Mouse (Mus musculus) spleen, embryonic (tissue): ENCODE measurements around the gene Kpna6.

ENCODE experiments used
- CTCF ChIA-PET: fragments of 350-600 bp; sonication (Branson Sonifier 250); formaldehyde crosslinking; loops from one replicate; lab custom pipeline; 2022; lab: Charles Lee

Kpna6 gene

DNA sequence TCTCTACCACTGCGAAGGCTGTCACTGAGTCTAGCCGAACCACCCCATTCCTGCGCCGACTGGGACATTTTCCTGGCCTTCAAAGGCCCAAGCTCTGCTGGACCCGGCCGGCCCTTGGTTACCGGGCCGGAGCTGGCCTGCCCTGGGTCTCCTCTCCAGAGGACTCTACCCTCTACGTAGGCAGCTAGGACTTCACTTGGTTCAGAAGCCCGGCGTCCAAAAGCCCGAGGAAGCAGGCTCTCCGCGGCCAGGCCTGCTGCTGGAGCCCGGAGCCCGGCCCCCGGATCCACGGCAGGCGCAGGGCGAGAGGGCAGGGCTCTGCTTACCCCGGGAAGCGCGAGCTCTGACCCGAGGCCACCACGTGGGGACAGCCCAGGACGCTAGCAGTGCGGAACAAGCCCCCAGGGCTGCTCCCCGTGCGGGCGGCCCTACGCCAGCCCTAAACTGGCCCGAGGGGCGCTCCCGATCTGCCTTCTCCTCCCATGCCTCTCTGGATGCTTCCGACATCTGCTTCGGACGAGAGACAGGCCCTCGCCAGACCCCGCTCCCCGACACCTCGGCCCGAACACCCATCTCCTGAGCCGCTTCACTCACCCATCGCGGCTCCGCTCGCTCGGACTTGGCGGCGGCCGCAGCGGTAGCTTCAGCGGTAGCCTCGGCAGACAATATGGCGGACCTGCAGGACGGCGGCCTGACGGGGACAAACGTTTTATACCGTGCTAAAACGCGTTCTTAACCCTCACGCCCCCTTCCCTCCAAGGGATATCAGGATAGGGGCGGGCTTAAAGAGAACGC, at the start of gene Kpna6:
Gene Kpna6 (minus strand): TSS at position 685 of the 795 bp plus-strand sequence.
- CTCF ChIA-PET, result interaction anchor here (0.6 to 0.7 kb wide), 2 partner anchors 105 to 137 kb away, joined by 3 read pairs; no protein-coding TSS in a partner anchor

DNA sequence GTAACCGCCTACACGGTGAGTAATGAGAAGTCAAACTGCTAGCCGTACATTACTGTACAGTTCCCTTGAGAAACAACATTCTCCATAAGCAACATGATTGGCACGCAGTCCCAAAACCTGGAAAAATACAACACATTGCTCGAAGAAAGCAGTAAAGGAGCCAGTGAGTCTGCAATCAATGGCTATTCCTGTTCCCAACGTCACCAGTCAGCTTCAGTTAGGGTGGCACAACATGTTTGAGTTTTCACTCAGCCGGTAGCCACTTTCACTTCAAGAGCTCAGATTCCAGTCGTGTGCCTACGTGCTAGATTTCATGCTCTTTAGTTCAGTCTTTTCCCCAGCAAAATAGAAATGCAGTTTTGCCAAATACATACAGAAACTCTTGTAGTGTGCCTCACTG, 43.7 kb upstream of the Kpna6 start:
- CTCF ChIA-PET, result no interaction called here

DNA sequence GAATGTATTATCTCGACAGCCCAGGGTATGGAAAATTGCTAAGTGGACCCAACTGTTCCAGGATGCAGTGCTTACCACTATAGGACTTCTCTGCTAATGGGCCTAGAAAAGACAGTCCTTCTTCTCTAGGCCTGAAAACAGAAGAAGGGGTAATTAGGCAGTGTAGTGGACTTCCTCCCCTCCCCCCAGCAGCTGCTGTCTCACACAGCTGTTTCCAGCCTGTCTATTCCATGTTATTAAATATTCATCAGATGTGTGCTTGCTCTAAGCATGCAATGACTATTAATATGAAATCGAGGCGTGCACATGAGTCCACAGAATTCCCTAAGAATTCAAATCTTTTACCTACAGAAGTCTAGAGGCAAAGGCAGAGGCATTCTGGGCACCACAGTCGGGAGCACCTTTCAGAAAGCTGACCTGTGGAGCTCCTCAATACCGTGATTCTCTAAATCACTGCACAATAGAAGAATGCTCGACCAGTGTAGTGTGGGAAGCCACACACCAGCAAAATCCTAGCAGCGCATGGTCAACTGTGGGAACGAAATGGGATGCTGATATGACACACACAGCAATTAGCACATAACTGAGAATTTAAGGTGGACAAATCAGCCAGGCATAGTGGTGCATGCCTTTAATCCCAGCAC, 37.0 kb upstream of the Kpna6 start:
- CTCF ChIA-PET, result interaction anchor here (0.7 kb wide), 1 partner anchor 203 kb away, joined by 4 read pairs; no protein-coding TSS in a partner anchor

DNA sequence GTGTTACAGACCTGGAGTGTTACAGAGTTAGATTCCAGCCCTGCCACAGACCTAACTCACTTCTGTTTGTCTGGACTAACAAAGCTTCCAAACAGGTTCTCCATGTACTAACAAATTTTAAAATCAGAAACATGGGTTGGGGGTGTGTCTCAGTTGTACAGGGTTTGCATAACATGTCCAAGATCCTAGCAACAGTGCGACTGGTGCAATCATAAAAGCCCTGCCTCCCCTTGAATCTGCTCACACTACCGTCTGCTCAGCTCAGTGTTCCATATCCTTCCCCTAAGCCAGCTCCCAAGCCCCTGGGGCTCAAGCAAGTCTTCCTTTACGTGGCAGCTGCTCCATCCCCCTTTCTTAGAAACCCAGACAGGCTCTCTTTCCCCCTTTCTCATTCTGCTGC, 34.2 kb upstream of the Kpna6 start:
- CTCF ChIA-PET, result no interaction called here

DNA sequence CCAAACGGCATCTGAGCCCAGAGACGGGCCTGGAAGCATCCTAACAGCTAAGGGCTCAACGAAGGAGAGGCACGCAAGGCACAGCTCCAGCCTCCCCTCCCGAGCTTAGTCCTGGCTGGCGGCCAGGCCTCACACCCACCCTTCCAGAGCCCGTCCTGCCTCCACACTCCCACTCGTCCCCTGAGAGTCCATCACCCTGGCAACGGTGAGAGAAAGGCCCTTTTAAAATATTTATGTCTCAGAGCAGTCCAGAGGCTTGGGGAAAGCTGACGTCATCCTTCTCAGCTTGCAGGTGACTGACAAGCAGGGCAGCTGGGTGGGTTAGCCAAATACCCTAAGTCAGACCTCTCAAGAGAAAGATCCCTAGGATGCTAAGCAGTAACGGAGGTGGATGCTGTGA, 29.9 kb upstream of the Kpna6 start:
- CTCF ChIA-PET, result interaction anchor here (0.8 kb wide), 1 partner anchor 227 kb away, joined by 5 read pairs; the partner anchor contains the start of gene Spocd1

DNA sequence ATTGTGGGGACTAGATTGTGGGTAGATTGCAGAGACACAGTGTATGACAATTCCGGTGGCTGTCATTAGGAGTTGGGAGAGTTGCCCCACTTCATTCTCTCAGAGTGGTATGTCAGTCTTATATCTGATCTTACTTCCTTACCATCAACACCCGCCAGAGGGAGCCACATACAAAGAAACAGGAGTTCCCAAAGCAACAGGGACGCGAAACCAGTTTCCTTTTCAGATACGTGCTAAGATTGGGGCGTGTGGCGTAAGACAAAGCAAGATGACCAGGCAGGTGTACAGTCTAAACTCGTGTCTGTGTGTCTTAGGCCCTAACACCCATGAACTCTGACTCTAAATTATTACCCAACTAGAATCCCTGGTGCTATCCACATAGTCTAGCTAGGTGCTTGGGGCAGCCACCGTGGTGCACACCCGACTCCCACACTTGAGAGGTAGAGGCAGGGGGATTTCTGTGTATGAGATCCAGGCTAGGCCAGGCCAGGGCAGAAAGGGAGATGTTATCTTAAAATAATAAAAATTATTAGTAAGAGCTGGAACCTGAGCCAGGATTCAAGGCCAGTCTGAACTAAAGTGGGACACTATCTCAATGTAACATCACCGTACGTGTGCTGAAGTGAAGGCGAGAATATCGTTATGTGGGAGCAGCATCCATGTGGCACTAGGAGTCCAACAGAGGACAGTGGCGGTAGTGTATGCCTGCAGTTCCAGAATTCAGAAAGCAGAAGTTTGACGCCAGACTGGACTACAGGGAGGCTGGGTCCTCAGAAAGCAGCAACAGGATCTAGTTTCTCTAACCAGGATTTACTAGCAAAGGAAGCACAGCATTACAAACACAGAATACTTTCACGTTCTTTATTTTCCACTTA, 29.2 kb upstream of the Kpna6 start:
- CTCF ChIA-PET, result interaction anchor here (0.8 to 1.3 kb wide), 2 partner anchors 82 to 227 kb away, joined by 3 to 5 read pairs; partner anchors contain the start of gene Spocd1

DNA sequence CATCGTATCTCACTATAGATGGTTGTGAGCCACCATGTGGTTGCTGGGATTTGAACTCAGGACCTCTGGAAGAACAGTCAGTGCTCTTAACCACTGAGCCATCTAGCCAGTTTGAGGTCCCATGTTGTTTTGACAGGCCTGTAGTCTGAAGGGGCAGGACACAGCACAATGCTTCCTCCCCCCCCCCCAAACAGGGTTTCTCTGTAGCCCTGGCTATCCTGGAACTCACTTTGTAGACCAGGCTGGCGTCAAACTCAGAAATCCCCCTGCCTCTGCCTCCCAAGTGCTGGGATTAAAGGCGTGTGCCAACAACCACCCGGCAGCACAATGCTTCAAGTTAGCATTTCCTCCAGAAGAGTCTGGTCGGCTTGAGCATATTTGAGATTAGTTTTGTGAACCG, 28.1 kb upstream of the Kpna6 start:
- CTCF ChIA-PET, result interaction anchor here (0.7 to 1.3 kb wide), 2 partner anchors 83 to 228 kb away, joined by 3 to 13 read pairs; partner anchors contain the start of gene Spocd1

DNA sequence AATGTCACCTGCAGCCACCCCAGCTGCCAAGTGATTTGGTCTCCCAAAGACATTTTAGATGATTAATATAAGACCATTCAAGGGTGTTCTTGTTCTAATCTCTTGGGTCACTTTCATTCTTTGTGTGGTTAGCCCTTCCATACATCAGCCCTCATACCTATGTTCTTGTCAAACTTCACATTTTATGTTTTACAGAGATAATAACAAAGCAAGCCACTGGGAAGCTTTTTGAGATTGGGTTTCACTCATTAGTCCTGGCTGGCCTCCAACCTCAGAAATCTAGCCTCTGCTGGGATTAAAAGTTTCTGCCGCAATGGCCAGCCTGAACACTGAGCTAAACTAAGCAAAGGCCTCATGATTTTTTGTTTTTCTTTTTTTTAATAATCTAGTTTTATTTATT, 27.6 kb upstream of the Kpna6 start:
- CTCF ChIA-PET, result interaction anchor here (0.7 to 1.3 kb wide), 2 partner anchors 83 to 562 kb away, joined by 3 read pairs; no protein-coding TSS in a partner anchor

DNA sequence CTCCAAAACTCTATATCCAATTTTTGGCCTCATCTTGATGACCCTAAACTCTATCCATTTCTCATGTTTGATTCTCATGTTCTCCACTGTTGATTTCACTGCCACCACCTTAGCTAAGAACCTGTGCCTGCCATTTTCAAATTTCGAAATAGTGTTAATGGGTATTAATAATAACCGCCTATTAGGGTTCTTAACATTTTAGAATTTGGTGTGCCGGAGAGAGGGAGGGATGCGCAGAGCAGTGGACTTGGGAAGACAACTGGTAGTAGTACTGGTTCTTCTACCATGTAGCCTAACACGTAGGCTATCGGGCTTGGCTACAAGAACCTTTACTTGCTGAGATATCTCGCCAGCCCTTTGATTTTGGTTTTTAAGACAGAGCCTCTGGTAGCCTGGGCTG, 24.6 kb upstream of the Kpna6 start:
- CTCF ChIA-PET, result no interaction called here

DNA sequence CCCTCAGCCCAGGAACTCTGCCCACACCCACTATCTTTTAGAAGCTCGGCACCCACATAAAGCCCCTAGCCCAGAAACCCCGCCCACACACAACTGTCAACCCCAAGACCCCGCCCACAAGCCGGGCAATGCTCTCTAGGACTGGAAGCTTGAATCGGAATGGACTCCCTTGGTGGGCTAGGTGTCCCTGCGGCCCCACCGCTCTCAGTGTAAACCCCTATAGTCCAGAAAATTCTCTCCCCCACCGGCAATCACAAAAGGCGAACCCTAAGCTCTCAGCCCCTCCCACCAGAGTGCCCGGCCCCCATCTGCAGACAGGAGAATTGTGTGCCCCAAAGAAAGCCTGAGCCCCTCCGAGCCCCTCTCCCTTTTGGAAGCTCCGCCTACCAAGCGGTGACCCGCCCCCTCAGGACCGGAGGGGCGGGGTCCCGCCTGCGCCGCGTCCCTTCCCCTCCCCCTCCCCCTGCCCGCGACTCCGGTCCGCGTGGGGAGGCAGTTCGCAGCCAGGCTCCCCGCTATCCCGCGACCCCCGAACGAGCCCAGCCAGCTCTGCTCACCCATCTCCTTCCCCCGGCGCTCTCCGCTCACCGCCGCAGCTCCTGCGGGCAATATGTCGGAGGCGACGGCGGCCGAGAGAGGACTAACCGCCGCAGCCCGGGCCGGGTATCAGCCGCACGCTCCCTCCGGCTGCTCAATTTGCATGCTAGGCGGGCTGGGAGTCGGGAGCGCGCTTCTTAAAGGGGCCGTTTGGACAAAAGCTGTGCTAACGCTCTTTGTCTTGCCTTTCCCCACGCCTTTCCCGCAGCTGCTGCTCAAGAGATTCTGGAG, 23.8 kb upstream of the Kpna6 start, which contains the start of gene Tmem39b:
Gene Tmem39b (minus strand): TSS at position 681 of the 828 bp plus-strand sequence.
- CTCF ChIA-PET, result interaction anchor here (0.5 to 1.2 kb wide), 7 partner anchors 75 to 573 kb away, joined by 3 to 7 read pairs (median 4); no protein-coding TSS in a partner anchor

DNA sequence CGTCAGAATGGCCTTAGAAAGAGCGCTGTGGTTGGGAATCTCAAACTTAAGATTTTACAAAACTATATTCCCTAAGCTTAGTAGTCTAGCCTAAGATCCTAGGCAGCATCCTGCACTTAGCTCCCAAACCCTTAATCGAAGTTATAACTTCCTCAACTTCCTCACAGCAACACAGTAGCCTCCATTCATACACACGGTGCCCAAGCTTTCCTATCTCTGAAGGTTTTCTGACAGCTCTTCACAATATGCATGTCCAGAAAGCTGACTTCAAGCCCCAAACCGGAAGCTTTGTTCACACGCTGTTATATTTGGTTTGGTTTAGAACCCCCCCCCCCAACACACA, 23.2 kb upstream of the Kpna6 start:
- CTCF ChIA-PET, result interaction anchor here (0.6 to 1.2 kb wide), 4 partner anchors 75 to 291 kb away, joined by 4 to 7 read pairs (median 5); no protein-coding TSS in a partner anchor

DNA sequence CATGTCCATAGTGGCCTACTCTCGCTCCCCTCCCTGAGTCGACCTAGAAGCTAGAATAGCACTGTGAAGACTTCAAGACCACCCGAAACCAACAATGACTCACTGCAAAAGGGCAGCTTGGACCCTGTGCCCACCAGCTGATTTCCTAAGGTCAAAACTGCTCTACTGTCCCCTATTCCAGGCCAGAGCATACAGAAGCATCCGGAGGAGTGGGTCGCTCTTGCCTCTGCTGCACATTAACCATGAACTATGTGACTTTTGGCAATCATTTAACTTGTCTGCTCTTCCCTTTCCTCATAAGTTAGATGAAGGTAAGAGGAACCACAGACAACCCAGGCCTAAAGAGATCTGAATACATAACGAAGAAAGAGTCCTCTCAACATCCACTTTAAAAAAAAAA, 12.0 kb upstream of the Kpna6 start:
- CTCF ChIA-PET, result no interaction called here

DNA sequence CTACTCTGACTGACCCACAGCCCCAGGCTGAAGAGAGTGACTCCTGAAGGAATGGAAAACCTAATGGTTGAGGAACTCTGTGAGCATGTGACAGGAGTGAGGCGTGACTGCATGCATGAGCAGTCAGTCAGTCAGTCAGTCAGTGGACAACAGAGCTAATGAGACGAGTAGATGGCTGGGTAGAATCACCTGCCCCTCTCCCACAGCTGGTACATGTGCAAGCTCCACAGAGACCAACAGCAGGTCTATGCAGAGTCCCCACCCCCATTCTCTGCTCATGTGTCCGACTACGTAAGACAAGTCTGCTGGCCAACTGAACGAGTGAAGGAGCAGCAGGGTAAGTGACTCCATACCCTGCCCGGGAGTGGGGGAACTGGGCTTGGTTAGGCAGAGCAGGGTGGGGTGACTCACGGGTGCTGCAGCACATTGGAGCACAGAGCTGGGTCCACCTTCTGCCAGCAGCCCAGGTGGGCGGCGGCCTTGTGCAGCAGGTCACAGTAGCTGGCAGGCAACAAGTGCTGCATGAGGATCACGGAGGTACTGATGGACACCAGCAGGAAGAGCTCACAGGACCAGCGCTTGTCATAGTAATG, 11.4 kb upstream of the Kpna6 start:
- CTCF ChIA-PET, result no interaction called here

DNA sequence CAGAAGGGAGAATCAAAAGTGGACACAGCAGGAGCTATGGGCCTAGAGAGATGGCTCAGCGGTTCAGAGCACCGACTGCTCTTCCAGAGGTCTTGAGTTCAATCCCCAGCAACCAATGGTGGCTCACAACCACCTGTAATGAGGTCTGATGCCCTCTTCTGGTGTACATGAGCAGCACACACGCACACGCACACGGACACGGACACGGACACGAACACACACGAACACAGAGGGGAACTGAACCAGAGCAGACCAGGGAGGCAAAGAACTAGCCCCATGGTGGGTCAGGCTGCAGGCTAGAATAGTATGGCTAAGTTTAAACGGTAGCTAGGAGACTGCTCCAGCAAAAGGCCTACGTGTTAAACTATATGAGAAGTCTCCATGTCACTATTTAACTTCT, 9.3 kb upstream of the Kpna6 start:
- CTCF ChIA-PET, result interaction anchor here (0.7 kb wide), 1 partner anchor 481 kb away, joined by 6 read pairs; no protein-coding TSS in a partner anchor

DNA sequence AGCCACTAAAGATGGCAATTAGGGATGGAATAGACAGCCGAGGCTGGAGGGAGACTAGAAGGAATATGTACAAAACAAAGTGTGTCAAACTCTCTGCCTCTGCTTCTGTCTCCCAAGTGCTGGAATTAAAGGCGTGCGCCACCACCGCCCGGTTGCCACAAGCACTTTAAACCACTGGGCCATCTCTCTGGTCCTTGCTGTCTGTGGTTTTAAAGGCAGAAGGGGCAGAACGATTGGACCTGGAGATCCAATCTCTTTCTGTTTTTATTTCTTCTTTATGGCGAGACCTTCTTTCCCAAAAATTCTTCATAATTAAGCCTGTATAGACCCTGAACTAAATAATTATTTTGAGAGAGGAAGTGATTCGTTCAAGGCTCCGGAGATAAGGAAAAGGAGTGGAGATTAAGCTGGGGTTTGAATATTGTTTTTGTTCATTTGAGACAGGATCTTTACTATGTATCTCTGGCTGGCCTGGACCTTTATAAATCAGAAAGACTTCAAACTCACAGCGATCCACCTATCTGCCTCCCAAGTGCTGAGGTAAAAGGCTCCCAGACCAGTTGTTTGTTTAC, 397 bp upstream of the Kpna6 start:
- CTCF ChIA-PET, result interaction anchor here (0.7 kb wide), 1 partner anchor 104 kb away, joined by 3 read pairs; no protein-coding TSS in a partner anchor

DNA sequence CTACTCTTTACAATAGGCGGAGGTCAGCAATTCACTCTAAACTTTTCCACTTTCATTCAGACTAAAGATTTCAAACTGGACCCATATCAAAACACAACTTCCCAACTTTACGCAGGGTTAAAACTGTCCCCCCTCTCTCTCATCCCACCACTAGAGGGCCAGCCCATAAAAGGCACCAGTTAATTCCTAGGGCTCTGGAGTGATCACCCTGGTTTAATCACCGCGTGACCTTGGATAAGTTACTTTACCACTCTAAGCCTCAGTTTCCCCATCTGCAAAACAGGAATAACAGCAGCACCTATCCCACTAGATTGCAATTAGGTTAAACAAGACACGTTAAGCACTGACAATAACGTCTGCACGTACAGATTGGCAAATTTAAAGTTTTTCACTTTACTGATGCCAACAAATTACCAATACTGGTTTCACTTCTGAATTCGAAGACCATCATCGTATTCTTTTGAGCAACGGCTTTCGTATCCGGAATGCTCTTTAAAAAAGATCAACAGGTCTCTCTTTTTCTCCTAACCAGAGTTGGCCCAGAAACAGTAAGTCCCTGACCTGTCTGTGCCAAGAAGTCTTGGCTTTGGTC, 980 bp downstream of the Kpna6 start:
- CTCF ChIA-PET, result interaction anchor here (0.6 kb wide), 1 partner anchor 138 kb away, joined by 3 read pairs; no protein-coding TSS in a partner anchor

DNA sequence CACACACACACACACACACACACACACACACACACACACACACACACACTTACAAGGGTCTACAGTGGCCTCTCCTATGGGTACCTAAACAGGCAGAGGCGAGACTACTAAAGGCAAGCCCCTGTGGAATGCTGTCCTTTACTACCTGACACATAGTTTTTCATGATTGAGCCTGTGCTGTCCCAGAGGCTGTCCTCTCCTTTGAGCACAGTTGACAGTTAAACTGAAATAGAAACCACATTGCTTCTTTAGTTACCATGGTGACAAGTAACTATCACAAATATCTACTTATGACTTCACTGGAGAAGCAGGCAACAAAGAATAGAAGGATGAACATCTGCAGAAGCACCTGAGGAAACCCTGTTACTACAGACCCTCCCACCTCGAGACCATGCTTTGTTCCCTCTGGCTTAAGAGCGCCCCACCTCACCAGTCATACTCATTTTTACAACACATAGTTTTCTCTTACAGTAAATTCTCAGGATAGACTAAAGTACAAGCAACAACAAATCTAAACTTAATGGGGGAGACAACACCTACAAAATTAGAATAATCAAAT, 10.2 kb downstream of the Kpna6 start:
- CTCF ChIA-PET, result no interaction called here

DNA sequence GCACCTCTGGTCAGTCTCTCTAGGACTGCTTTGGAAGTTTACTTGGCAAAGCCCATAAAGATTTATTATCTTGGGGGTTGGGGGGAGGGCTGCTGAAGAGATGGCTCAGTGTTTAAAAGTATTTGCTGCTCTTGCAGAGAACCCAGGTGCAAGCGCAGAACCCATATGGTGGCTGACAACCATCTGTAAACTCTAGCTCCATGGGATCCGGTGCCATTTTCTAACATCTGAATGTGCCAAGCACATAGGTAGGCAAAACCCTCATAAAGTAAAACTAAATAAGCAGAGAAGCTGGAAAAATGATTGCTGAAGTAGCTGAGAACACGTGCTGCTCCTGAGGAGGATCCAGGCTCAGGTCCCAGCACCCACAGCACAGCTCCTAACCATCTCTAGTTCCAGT, 11.0 kb downstream of the Kpna6 start:
- CTCF ChIA-PET, result no interaction called here

DNA sequence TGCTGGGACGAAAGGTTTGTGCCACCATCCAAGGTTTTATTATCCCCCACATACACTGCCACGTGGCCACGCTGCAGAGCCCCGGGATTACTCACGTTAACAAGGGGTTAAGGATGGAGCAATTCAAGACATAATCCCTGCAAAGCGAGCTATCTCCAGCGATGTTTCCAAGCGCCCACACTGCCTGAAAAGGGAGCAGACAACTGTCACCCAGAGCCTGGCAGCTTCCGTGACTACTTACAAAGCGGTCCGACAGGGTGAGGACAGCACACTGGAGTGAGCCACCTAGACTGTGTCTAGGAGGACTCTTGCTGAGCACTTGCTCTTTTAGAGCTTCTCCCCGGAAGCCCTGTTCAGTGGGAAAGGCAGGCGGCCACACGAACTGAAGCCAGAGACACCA, 17.8 kb downstream of the Kpna6 start:
- CTCF ChIA-PET, result interaction anchor here (0.5 kb wide), 1 partner anchor 391 kb away, joined by 6 read pairs; no protein-coding TSS in a partner anchor
